ENCODE assay signal across 10 mouse cellular contexts in genomic region chr3:153661927-153662326, GRCm38 (mm10).
DNase-seq lines count a peak whose midpoint lies in the region; ATAC-seq and TF ChIP-seq lines count a peak whose summit lies in the region.
"Had no signal": no experiment of that assay in that cellular context is flagged by ENCODE, and none has a peak within 500 bp of the region (broad histone marks: within the 10 kb centered on the region; RNA-seq: fewer than 3 reads in every experiment).

No protein-coding gene starts in this region.

- TF ChIP-seq CTCF in layer of hippocampus, adult 2 months (conservative IDR thresholded peaks at IDR 0.05): no peak

- ATAC-seq in megakaryocyte progenitor cell, adult 5-6 weeks (replicated peaks; ENCODE audit: poor library complexity): no peak

- H3K4me3 ChIP-seq in layer of hippocampus, adult 2 months: no peak overlapping the region
- H3K4me3 ChIP-seq: heart, embryonic 13.5 days; midbrain, embryonic 10.5 days had no signal

- peak; percentile 66 to 81 for DNase-seq in adrenal gland, adult (ENCODE audit: inconsistent age in 2 of 2, low spot score in 1 of 2)
- DNase-seq in adrenal gland, postnatal 4 days (ENCODE audit: low spot score in 2 of 2): no peak
- peak; percentile 53 to 57 for DNase-seq in layer of hippocampus, adult 2 months (ENCODE audit: low spot score in 2 of 2)
- no peak for DNase-seq in layer of hippocampus, postnatal 25 days (ENCODE audit: extremely low spot score in 1 of 2, low spot score in 1 of 2)
- peak; percentile 50 to 55 for DNase-seq in left cerebral cortex, adult 18-20 months (ENCODE audit: low spot score in 2 of 2)
- DNase-seq in right cerebral cortex, postnatal 4 days: peak; percentile 40
- DNase-seq in natural killer cell, adult 2 months (ENCODE audit: low spot score in 2 of 2): no peak

- H3K27ac ChIP-seq in layer of hippocampus, adult 2 months: peak overlapping the region; percentile 83
- H3K27ac ChIP-seq: heart, embryonic 13.5 days; midbrain, embryonic 10.5 days had no signal

Comparison
In these comparisons a context has a peak if more than half of its experiments do, and no peak if none do; other contexts are left out.
1. DNase-seq: peak in adrenal gland, adult (2 of 2), layer of hippocampus, adult 2 months (2 of 2), left cerebral cortex, adult 18-20 months (2 of 2) and right cerebral cortex, postnatal 4 days (single experiment); none in adrenal gland, postnatal 4 days (0 of 2), layer of hippocampus, postnatal 25 days (0 of 2) and natural killer cell, adult 2 months (0 of 2).